Mouse (Mus musculus): ENCODE results near the gene Zbtb16. TPM values are rescaled to one million over a fixed set of nuclear protein-coding genes. Genes with fewer than 3 reads are reported as not detected.

The Zbtb16 gene
- polyA plus RNA-seq, 1 experiment from 2014 or later: 0.28 TPM

- H3K9me3 ChIP-seq (replicated peaks; ENCODE audit: low read length): no peaks in the 10 kb centered on the region
- no peak overlapping the region for H3K9ac ChIP-seq (ENCODE audit: low read depth, low read length)
- ATAC-seq (replicated peaks; ENCODE audit: low FRiP score, low read depth) (no peak), DNase-seq (ENCODE audit: low spot score) (no peak)
- H3K27me3 ChIP-seq (ENCODE audit: insufficient read depth, low read length): no peaks in the 10 kb centered on the region
- no peak for TF ChIP-seq CTCF (IDR thresholded peaks at IDR 0.05; ENCODE audit: low read depth)
- no peaks in the 10 kb centered on the region for H3K36me3 ChIP-seq (ENCODE audit: insufficient read depth, low read length)
- H3K4me1 ChIP-seq (replicated peaks; ENCODE audit: insufficient read depth, low read length): no peaks in the 10 kb centered on the region
- no peak overlapping the region for H3K27ac ChIP-seq
- WGBS: 42% methylated on average over 13 of the region's 13 CpGs
- no peak overlapping the region for H3K4me2 ChIP-seq (ENCODE audit: low read length)
- no peak overlapping the region for H3K4me3 ChIP-seq (replicated peaks; ENCODE audit: low read depth, low read length)
Measured at GRCm38 (mm10) chr9:48663052-48663433, 173.0 kb downstream of the Zbtb16 start.

- H3K4me2 ChIP-seq (ENCODE audit: low read length): no peak overlapping the region
- H3K27me3 ChIP-seq (ENCODE audit: insufficient read depth, low read length): no peaks in the 10 kb centered on the region
- no peak overlapping the region for H3K9ac ChIP-seq (ENCODE audit: low read depth, low read length)
- H3K36me3 ChIP-seq (ENCODE audit: insufficient read depth, low read length): no peaks in the 10 kb centered on the region
- H3K27ac ChIP-seq: no peak overlapping the region
- TF ChIP-seq CTCF (IDR thresholded peaks at IDR 0.05; ENCODE audit: low read depth): no peak
- H3K4me3 ChIP-seq (replicated peaks; ENCODE audit: low read depth, low read length): no peak overlapping the region
- no peaks in the 10 kb centered on the region for H3K4me1 ChIP-seq (replicated peaks; ENCODE audit: insufficient read depth, low read length)
- WGBS: 27% methylated on average over 15 of the region's 15 CpGs
- no peak for DNase-seq (ENCODE audit: low spot score)
- no peak for ATAC-seq (replicated peaks; ENCODE audit: low FRiP score, low read depth)
- H3K9me3 ChIP-seq (replicated peaks; ENCODE audit: low read length): no peaks in the 10 kb centered on the region
Measured at GRCm38 (mm10) chr9:48662361-48663051, 173.5 kb downstream of the Zbtb16 start.

- H3K4me2 ChIP-seq (ENCODE audit: low read length): no peak overlapping the region
- no peak for TF ChIP-seq CTCF (IDR thresholded peaks at IDR 0.05; ENCODE audit: low read depth)
- no peak for DNase-seq (ENCODE audit: low spot score)
- no peak overlapping the region for H3K27ac ChIP-seq
- H3K36me3 ChIP-seq (ENCODE audit: insufficient read depth, low read length): no peaks in the 10 kb centered on the region
- H3K27me3 ChIP-seq (ENCODE audit: insufficient read depth, low read length): no peaks in the 10 kb centered on the region
- ATAC-seq (replicated peaks; ENCODE audit: low FRiP score, low read depth): no peak
- WGBS: 49% methylated on average over 9 of the region's 9 CpGs
- no peak overlapping the region for H3K4me3 ChIP-seq (replicated peaks; ENCODE audit: low read depth, low read length)
- no peaks in the 10 kb centered on the region for H3K9me3 ChIP-seq (replicated peaks; ENCODE audit: low read length)
- no peaks in the 10 kb centered on the region for H3K4me1 ChIP-seq (replicated peaks; ENCODE audit: insufficient read depth, low read length)
- no peak overlapping the region for H3K9ac ChIP-seq (ENCODE audit: low read depth, low read length)
Measured at GRCm38 (mm10) chr9:48661225-48662023, 174.6 kb downstream of the Zbtb16 start.

GRCm38 (mm10) chr9:48655525-48656169 is 180.4 kb downstream of the Zbtb16 start:
- no peak overlapping the region for H3K9ac ChIP-seq (ENCODE audit: low read depth, low read length)
- H3K4me3 ChIP-seq (replicated peaks; ENCODE audit: low read depth, low read length): no peak overlapping the region
- H3K27me3 ChIP-seq (ENCODE audit: insufficient read depth, low read length): no peaks in the 10 kb centered on the region
- no peak overlapping the region for H3K4me2 ChIP-seq (ENCODE audit: low read length)
- no peaks in the 10 kb centered on the region for H3K9me3 ChIP-seq (replicated peaks; ENCODE audit: low read length)
- no peak overlapping the region for H3K27ac ChIP-seq
- no peak for TF ChIP-seq CTCF (IDR thresholded peaks at IDR 0.05; ENCODE audit: low read depth)
- no peak for DNase-seq (ENCODE audit: low spot score)
- WGBS: 23% methylated on average over 5 of the region's 5 CpGs
- ATAC-seq (replicated peaks; ENCODE audit: low FRiP score, low read depth): no peak
- no peaks in the 10 kb centered on the region for H3K36me3 ChIP-seq (ENCODE audit: insufficient read depth, low read length)
- no peaks in the 10 kb centered on the region for H3K4me1 ChIP-seq (replicated peaks; ENCODE audit: insufficient read depth, low read length)

- H3K4me2 ChIP-seq (ENCODE audit: low read length): no peak overlapping the region
- H3K36me3 ChIP-seq (ENCODE audit: insufficient read depth, low read length): no peaks in the 10 kb centered on the region
- 12% methylated on average over 8 of the region's 8 CpGs for whole genome bisulfite sequencing
- H3K9ac ChIP-seq (ENCODE audit: low read depth, low read length): no peak overlapping the region
- ATAC-seq (replicated peaks; ENCODE audit: low FRiP score, low read depth): no peak
- no peak overlapping the region for H3K27ac ChIP-seq
- H3K9me3 ChIP-seq (replicated peaks; ENCODE audit: low read length): no peaks in the 10 kb centered on the region
- no peak for DNase-seq (ENCODE audit: low spot score)
- no peak overlapping the region for H3K4me3 ChIP-seq (replicated peaks; ENCODE audit: low read depth, low read length)
- no peaks in the 10 kb centered on the region for H3K4me1 ChIP-seq (replicated peaks; ENCODE audit: insufficient read depth, low read length)
- H3K27me3 ChIP-seq (ENCODE audit: insufficient read depth, low read length): no peaks in the 10 kb centered on the region
- TF ChIP-seq CTCF (IDR thresholded peaks at IDR 0.05; ENCODE audit: low read depth): no peak
Measured at GRCm38 (mm10) chr9:48654730-48655129, 181.3 kb downstream of the Zbtb16 start.

GRCm38 (mm10) chr9:48653399-48654070 is 182.5 kb downstream of the Zbtb16 start:
- no peak overlapping the region for H3K27ac ChIP-seq
- no peak for TF ChIP-seq CTCF (IDR thresholded peaks at IDR 0.05; ENCODE audit: low read depth)
- 41% methylated on average over 7 of the region's 7 CpGs for WGBS
- no peaks in the 10 kb centered on the region for H3K4me1 ChIP-seq (replicated peaks; ENCODE audit: insufficient read depth, low read length)
- H3K4me2 ChIP-seq (ENCODE audit: low read length): no peak overlapping the region
- H3K9ac ChIP-seq (ENCODE audit: low read depth, low read length): no peak overlapping the region
- ATAC-seq (replicated peaks; ENCODE audit: low FRiP score, low read depth) (no peak), DNase-seq (ENCODE audit: low spot score) (no peak)
- H3K4me3 ChIP-seq (replicated peaks; ENCODE audit: low read depth, low read length): no peak overlapping the region
- no peaks in the 10 kb centered on the region for H3K36me3 ChIP-seq (ENCODE audit: insufficient read depth, low read length)
- 0 out of 2 replicates have a peak, but pooled peaks cover 1% of the 10 kb centered on the region for H3K27me3 ChIP-seq (ENCODE audit: insufficient read depth, low read length)
- H3K9me3 ChIP-seq (replicated peaks; ENCODE audit: low read length): no peaks in the 10 kb centered on the region

All from kidney, postnatal 0 days (tissue).